Mouse (Mus musculus) CD4-positive helper T cell, adult 2 months (primary cell): ENCODE data around the gene 4930412O13Rik.

Experiments
- DNase-seq: peaks from one replicate; pipeline ENCODE4 v3.0.0-alpha.2; 2012; ENCODE audit warnings: low read depth, missing footprints, low spot score

The 4930412O13Rik gene

GRCm38 (mm10) chr2:9897846-9898245 is 16.8 kb downstream of the 4930412O13Rik start:
- DNase-seq = no peak

DNA sequence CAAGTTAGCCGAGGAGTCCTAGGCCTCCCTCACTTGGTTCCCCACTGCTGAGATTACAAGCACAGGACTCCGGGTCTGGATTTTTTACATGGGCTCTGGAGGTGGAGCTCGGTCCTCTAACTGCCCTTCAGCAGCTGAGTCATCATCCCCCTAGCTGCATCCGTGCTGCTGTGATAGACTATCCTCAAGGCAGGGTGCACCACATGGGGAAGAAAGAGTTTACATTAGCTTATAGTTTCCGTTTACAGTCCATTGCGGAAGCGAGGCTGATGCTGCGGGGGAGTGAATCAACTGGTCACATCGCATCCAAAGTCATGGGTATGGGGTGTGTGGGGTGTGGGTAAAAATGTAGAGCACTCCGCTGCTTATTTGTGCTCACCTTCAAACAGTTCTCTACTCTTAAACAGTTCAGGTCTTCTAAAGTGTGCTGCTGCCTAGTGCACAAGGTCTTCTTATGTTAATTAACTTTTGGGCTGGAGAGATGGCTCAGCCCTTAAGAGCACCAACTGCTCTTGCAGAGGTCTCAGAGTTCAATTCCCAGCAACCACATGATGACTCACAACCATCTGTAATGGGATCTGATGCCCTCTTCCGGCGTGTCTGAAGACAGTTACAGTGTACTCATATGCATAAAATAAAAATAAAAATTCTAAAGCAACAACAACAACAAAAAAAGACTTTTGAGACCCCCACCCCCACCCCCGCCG is 23.0 kb downstream of the 4930412O13Rik start:
- no peak for DNase-seq

DNA sequence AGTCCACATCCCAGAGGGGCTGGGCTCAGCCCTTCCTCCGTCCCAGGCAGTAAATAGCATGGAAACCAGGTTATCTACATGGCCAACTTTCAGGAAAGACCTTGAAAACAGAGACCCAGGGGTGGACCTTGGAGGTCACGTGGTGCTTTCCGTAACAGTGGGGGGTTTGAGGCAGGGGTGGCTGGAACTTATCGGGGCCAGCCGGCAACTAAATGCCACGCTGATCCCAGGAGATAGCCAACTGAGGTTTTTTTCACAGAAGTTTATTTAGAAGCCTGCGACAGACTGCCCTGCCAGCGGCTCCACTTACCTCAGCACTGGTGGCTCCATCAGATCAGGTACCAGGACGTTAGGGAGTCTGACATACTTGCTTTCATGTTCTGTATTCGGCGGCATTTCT is 24.9 kb downstream of the 4930412O13Rik start:
- no peak for DNase-seq

DNA sequence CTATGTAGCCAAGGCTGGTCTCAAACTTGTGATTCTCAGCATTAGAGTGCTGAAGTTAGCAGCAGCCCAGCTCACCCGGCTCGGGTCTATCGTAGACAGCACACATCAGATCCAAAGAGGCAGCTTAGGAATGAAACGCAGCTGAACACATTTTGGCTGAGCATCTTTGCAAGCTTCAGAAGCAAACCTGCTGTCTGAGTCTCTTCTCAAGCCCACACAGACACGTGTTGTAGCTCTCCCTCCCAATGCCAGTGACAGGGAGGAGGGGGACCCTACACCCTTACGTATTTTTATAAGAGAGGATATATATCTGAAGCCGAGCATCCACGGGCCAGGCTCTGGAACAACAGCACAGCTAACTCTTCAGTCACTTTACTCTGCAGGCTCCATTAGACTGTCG is 36.5 kb downstream of the 4930412O13Rik start:
- DNase-seq = no peak

- no peak for DNase-seq
These were observed 37.8 kb downstream of the 4930412O13Rik start for GRCm38 (mm10) chr2:9918691-9919471.

DNA sequence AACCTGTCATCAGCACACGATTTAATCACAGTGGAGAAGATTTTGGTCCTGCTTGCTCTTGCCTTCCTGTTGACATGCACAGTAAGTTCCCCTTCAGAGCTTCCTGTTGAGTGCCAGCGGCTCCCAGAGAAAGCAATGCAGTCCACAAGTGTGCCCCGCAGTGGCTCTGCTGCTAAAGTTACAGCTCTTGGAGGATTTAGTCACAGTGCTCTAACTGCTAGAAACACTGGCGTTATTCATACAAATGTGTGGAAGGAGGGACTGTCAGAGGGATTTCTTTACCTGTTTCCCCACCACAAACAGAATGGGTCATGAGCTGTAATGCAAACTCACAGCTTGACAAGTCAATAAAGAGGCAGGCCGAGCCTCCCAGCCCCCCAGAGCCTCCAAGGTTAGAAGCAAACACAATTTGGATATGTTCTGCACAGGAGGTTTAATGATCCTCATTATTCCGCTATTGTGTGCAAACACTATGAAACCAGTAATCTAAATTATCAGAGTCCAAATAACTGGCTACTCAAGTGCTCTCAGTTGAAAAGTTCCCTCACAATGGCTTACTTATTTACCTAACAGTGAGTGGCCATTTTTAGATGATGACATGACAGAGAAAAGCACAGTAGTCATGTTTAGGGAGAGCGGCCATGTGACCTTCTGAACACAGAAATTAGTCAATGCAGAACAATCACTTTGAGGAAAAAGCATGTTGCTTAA is 45.3 kb downstream of the 4930412O13Rik start:
- DNase-seq = no peak

DNA sequence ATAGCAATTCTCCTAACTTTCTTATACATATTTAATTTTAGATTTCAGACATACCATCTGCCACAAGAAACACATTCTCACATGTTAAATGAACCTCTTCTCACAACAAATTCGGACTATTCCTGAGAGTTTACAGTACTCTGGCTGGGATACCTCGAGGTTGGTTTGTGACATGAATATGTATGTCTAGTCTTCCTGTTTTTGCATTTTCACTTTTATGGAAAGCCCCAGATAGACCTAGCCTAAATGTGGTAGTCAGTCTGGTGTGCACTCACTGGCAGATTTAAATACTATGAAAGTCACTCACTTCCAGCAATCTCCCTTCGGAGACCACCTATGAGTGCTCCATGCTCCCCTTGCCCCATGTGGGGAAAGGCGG is 45.8 kb downstream of the 4930412O13Rik start:
- no peak for DNase-seq
